10 mouse cellular contexts compared by ENCODE assay signal in the genomic region with DNA sequence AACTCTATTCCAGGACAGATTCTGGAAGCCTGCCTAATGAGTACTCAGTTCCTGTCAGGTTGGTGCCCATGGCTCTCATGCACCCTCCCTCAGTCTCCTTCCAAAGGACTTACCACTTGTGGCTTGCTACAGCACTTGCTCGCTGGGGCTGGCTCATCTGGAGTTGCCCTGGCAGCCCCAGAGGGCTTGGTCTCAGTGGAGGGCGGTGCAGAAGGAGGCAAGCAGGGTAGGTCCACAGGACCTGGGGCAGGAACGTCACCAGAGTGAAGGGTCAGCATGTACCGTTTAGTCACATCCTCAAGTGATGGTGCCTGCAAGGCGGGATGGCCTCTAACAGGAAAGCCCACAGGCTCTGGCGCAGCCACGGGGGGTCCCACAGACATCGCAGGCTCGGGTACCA. TPM values are rescaled to one million over a fixed set of nuclear protein-coding genes. Genes with fewer than 3 reads are reported as not detected.
DNase-seq lines count a peak whose midpoint lies in the region; ATAC-seq and TF ChIP-seq lines count a peak whose summit lies in the region.
"Had no signal": no experiment of that assay in that cellular context is flagged by ENCODE, and none has a peak within 500 bp of the region (broad histone marks: within the 10 kb centered on the region; RNA-seq: fewer than 3 reads in every experiment).

No protein-coding gene starts in this region.

- no peak overlapping the region for H3K9ac ChIP-seq in forebrain, postnatal 0 days
- peak overlapping the region; percentile 95 for H3K9ac ChIP-seq in limb, embryonic 14.5 days (ENCODE audit: low read depth, low read length, severe bottlenecking)

- no peaks in the 10 kb centered on the region for H3K36me3 ChIP-seq in kidney, adult 2 months (ENCODE audit: control insufficient read depth, insufficient read depth, low read length)
- H3K36me3 ChIP-seq in forebrain, postnatal 0 days (ENCODE audit: insufficient read depth) = no peaks in the 10 kb centered on the region
- peaks cover 19% of the 10 kb centered on the region for H3K36me3 ChIP-seq in limb, embryonic 14.5 days (ENCODE audit: control insufficient read depth, insufficient read depth, low read length)

- H3K27me3 ChIP-seq in kidney, adult 2 months (replicated peaks; ENCODE audit: control insufficient read depth, insufficient read depth, low read length) = no peaks in the 10 kb centered on the region
- H3K27me3 ChIP-seq in forebrain, postnatal 0 days (ENCODE audit: insufficient read depth, low read length) = no peaks in the 10 kb centered on the region; the same call in 1 of the 2 replicates
- no peaks in the 10 kb centered on the region for H3K27me3 ChIP-seq in limb, embryonic 14.5 days (ENCODE audit: control insufficient read depth, insufficient read depth, low read length)

- TF ChIP-seq CTCF in kidney, adult 2 months (conservative IDR thresholded peaks at IDR 0.05; ENCODE audit: insufficient read depth, insufficient read length, low read depth, low read length) = no peak
- TF ChIP-seq CTCF in forebrain, postnatal 0 days (IDR thresholded peaks at IDR 0.05; ENCODE audit: low read depth) = no peak
- TF ChIP-seq CTCF in olfactory bulb, adult 2 months (IDR thresholded peaks at IDR 0.05; ENCODE audit: insufficient read depth, low read depth, low read length) = no peak

- ATAC-seq in forebrain, postnatal 0 days = no peak
- no peak for ATAC-seq in limb, embryonic 14.5 days (ENCODE audit: low FRiP score, low read depth)

- peaks cover 16% of the 10 kb centered on the region for H3K4me1 ChIP-seq in kidney, adult 2 months (ENCODE audit: control insufficient read depth, insufficient read depth, low read length)
- peaks cover 21% of the 10 kb centered on the region; the same call in 1 of the 2 replicates for H3K4me1 ChIP-seq in forebrain, postnatal 0 days (ENCODE audit: insufficient read depth)
- peaks cover 74% of the 10 kb centered on the region for H3K4me1 ChIP-seq in limb, embryonic 14.5 days (ENCODE audit: control insufficient read depth, insufficient read depth, low read length)
- H3K4me1 ChIP-seq in olfactory bulb, adult 2 months (ENCODE audit: control insufficient read depth, insufficient read depth, low read length) = peaks cover 60% of the 10 kb centered on the region

- H3K9me3 ChIP-seq in forebrain, postnatal 0 days (ENCODE audit: low read length) = no peaks in the 10 kb centered on the region
- no peaks in the 10 kb centered on the region for H3K9me3 ChIP-seq in limb, embryonic 14.5 days (ENCODE audit: control insufficient read depth, low read length)

- DNase-seq in kidney, adult 2 months = peak; percentile 64
- no peak for DNase-seq in kidney, postnatal 4 days
- no peak for DNase-seq in forebrain, postnatal 0 days
- no peak for DNase-seq in limb, embryonic 14.5 days (ENCODE audit: low spot score)
- no peak for DNase-seq in cerebellum, adult 11-12 months
- no peak for DNase-seq in layer of hippocampus, adult 11-12 months (ENCODE audit: low spot score)
- DNase-seq in right cerebral cortex, adult 18-20 months = no peak

- peak overlapping the region; percentile 25 for H3K27ac ChIP-seq in kidney, adult 2 months (ENCODE audit: insufficient read depth, low read depth, low read length)
- no peak overlapping the region for H3K27ac ChIP-seq in forebrain, postnatal 0 days (ENCODE audit: low read depth, low read length)
- no peak overlapping the region for H3K27ac ChIP-seq in limb, embryonic 14.5 days (replicated peaks; ENCODE audit: low read depth, low read length)
- peak overlapping the region; percentile 95 for H3K27ac ChIP-seq in olfactory bulb, adult 2 months (ENCODE audit: insufficient read depth, low read depth, low read length)

- 39% methylated on average over 9 of the region's 9 CpGs for whole genome bisulfite sequencing in kidney, adult 2 months
- 62% methylated on average over 9 of the region's 9 CpGs for WGBS in forebrain, postnatal 0 days
- whole genome bisulfite sequencing in limb, embryonic 14.5 days = 42% methylated on average over 9 of the region's 9 CpGs
- WGBS in olfactory bulb, adult 2 months = 58% methylated on average over 9 of the region's 9 CpGs

- H3K4me2 ChIP-seq in forebrain, postnatal 0 days (ENCODE audit: low read depth) = peak overlapping the region; percentile 37
- H3K4me2 ChIP-seq in limb, embryonic 14.5 days (replicated peaks; ENCODE audit: low read depth, low read length, severe bottlenecking) = peak overlapping the region; percentile 97

- H3K4me3 ChIP-seq in kidney, adult 2 months (ENCODE audit: insufficient read depth, low read depth, low read length) = peak overlapping the region; percentile 47
- H3K4me3 ChIP-seq in forebrain, postnatal 0 days (ENCODE audit: low read depth, low read length) = no peak overlapping the region
- H3K4me3 ChIP-seq in limb, embryonic 14.5 days (replicated peaks; ENCODE audit: low read length) = peak overlapping the region; percentile 95
- H3K4me3 ChIP-seq in olfactory bulb, adult 2 months (ENCODE audit: insufficient read depth, low read depth, low read length) = peak overlapping the region; percentile 67
- H3K4me3 ChIP-seq: erythroblast, embryonic 14.5 days had no signal

- TF ChIP-seq POLR2A in kidney, adult 2 months (IDR thresholded peaks at IDR 0.05; ENCODE audit: low read depth, low read length) = no peak
- TF ChIP-seq POLR2A in limb, embryonic 14.5 days (IDR thresholded peaks at IDR 0.05; ENCODE audit: borderline replicate concordance, extremely low read depth, insufficient read depth, insufficient read length) = no peak
- TF ChIP-seq POLR2A in olfactory bulb, adult 2 months (IDR thresholded peaks at IDR 0.05; ENCODE audit: insufficient read depth, low read depth, low read length) = no peak

RNA-seq across cellular contexts. Expression of a gene that starts 3.5 kb away (rescaled TPM):
- 25.4 and 29.3 TPM in 2 replicates for polyA plus RNA-seq in kidney, adult 2 months (2012; rRNA removed)
- 47.9 and 52.7 TPM in 2 replicates for total RNA-seq in forebrain, postnatal 0 days (2014; rRNA removed)
- polyA plus RNA-seq in forebrain, postnatal 0 days (2015; fragmentation: Nextera tagmentation; extraction: Ambion mirVana) = 9.8 and 12.5 TPM in 2 replicates
- polyA plus RNA-seq in limb, embryonic 14.5 days (2012; rRNA removed) = 42.8 and 55.2 TPM in 2 replicates
- polyA plus RNA-seq in limb, embryonic 14.5 days (2014; fragmentation: Nextera tagmentation; extraction: Ambion mirVana) = 15.4 and 16.4 TPM in 2 replicates
- not detected in 2 replicates for polyA plus RNA-seq in olfactory bulb, adult 2 months (2012; ENCODE audit: insufficient read depth, insufficient read length, low replicate concordance, missing spikeins)

RNA-seq across cellular contexts. Expression of a gene that starts 46.0 kb away (rescaled TPM):
- 7.6 and 9.6 TPM in 2 replicates for polyA plus RNA-seq in kidney, adult 2 months (2012; rRNA removed)
- 1.2 and 2.3 TPM in 2 replicates for total RNA-seq in forebrain, postnatal 0 days (2014; rRNA removed)
- 3.1 and 3.8 TPM in 2 replicates for polyA plus RNA-seq in forebrain, postnatal 0 days (2015; fragmentation: Nextera tagmentation; extraction: Ambion mirVana)
- polyA plus RNA-seq in limb, embryonic 14.5 days (2012; rRNA removed) = 5.3 and 8.5 TPM in 2 replicates
- 5.9 and 6.5 TPM in 2 replicates for polyA plus RNA-seq in limb, embryonic 14.5 days (2014; fragmentation: Nextera tagmentation; extraction: Ambion mirVana)
- not detected in 2 replicates for polyA plus RNA-seq in olfactory bulb, adult 2 months (2012; ENCODE audit: insufficient read depth, insufficient read length, low replicate concordance, missing spikeins)
- total RNA-seq: MEL had no signal

Comparison
In these comparisons a context has a peak if more than half of its experiments do, and no peak if none do; other contexts are left out.
1. H3K27ac ChIP-seq: peak in kidney, adult 2 months (single experiment) and olfactory bulb, adult 2 months (single experiment); none in forebrain, postnatal 0 days (single experiment) and limb, embryonic 14.5 days (single experiment).